Mouse (Mus musculus): Measurements from ENCODE around the gene Gm13288. TPM values are rescaled to one million over a fixed set of nuclear protein-coding genes. Genes with fewer than 3 reads are reported as not detected.
A peak's percentile ranks its signal among the peaks of the same experiment; 100 is the strongest.
"Not testable (repeated sequence)": the region's sequence is repeated elsewhere in the genome, so short reads cannot be mapped to it uniquely, and the experiment has no call there.

Gene Gm13288
- polyA plus RNA-seq, 1 experiment, result not detected

GRCm38 (mm10) chr4:88763384-88764018 lies 41.8 kb upstream of the Gm13288 start:
- not testable (repeated sequence) for H3K4me1 ChIP-seq (replicated peaks; ENCODE audit: control insufficient read depth, insufficient read depth, low read length); H3K27me3 ChIP-seq (ENCODE audit: control insufficient read depth, insufficient read depth, low read length); H3K36me3 ChIP-seq (ENCODE audit: control insufficient read depth, insufficient read depth, low read length); H3K27ac ChIP-seq (ENCODE audit: control insufficient read depth, insufficient read depth, low read length)
- TF ChIP-seq CTCF (IDR thresholded peaks at IDR 0.05; ENCODE audit: borderline replicate concordance, control insufficient read depth, extremely low read depth, insufficient read depth, low read length, poor library complexity), result peak; percentile 43; the same call in 1 of the 2 replicates
- peak; percentile 19 for DNase-seq
- H3K4me3 ChIP-seq (ENCODE audit: control insufficient read depth, insufficient read depth, low read length), result peak overlapping the region; percentile 85
- WGBS, result 1% methylated on average over 34 of the region's 42 CpGs

- WGBS, result no CpG with 5 or more reads among the region's 32 CpGs
- DNase-seq; H3K27me3 ChIP-seq (ENCODE audit: control insufficient read depth, insufficient read depth, low read length); H3K27ac ChIP-seq (ENCODE audit: control insufficient read depth, insufficient read depth, low read length); H3K4me1 ChIP-seq (replicated peaks; ENCODE audit: control insufficient read depth, insufficient read depth, low read length); H3K36me3 ChIP-seq (ENCODE audit: control insufficient read depth, insufficient read depth, low read length); H3K4me3 ChIP-seq (ENCODE audit: control insufficient read depth, insufficient read depth, low read length): not testable (repeated sequence)
These were observed 31.8 kb upstream of the Gm13288 start, which contains the start of gene Gm13290 for GRCm38 (mm10) chr4:88773534-88773933. Gene Gm13290 (plus strand): TSS chr4:88773834.

- not testable (repeated sequence) for H3K27ac ChIP-seq (ENCODE audit: control insufficient read depth, insufficient read depth, low read length); H3K36me3 ChIP-seq (ENCODE audit: control insufficient read depth, insufficient read depth, low read length); H3K4me1 ChIP-seq (replicated peaks; ENCODE audit: control insufficient read depth, insufficient read depth, low read length); DNase-seq; H3K27me3 ChIP-seq (ENCODE audit: control insufficient read depth, insufficient read depth, low read length); H3K4me3 ChIP-seq (ENCODE audit: control insufficient read depth, insufficient read depth, low read length)
- WGBS, result no CpG with 5 or more reads among the region's 29 CpGs
These were observed 28.7 kb upstream of the Gm13288 start, which contains the start of gene Gm13289 for GRCm38 (mm10) chr4:88776622-88777021. Gene Gm13289 (plus strand): TSS chr4:88776922.

GRCm38 (mm10) chr4:88779550-88779949 lies 25.8 kb upstream of the Gm13288 start, which contains the start of gene Gm13272:
Gene Gm13272 (plus strand): TSS chr4:88779850.
- H3K4me3 ChIP-seq (ENCODE audit: control insufficient read depth, insufficient read depth, low read length); H3K27me3 ChIP-seq (ENCODE audit: control insufficient read depth, insufficient read depth, low read length); H3K4me1 ChIP-seq (replicated peaks; ENCODE audit: control insufficient read depth, insufficient read depth, low read length); H3K27ac ChIP-seq (ENCODE audit: control insufficient read depth, insufficient read depth, low read length); DNase-seq; H3K36me3 ChIP-seq (ENCODE audit: control insufficient read depth, insufficient read depth, low read length): not testable (repeated sequence)
- WGBS, result no CpG with 5 or more reads among the region's 29 CpGs

GRCm38 (mm10) chr4:88780320-88780719 lies 25.0 kb upstream of the Gm13288 start:
- 71% methylated on average over 16 of the region's 18 CpGs for WGBS
- H3K4me3 ChIP-seq (ENCODE audit: control insufficient read depth, insufficient read depth, low read length); H3K27me3 ChIP-seq (ENCODE audit: control insufficient read depth, insufficient read depth, low read length); H3K27ac ChIP-seq (ENCODE audit: control insufficient read depth, insufficient read depth, low read length); DNase-seq; H3K4me1 ChIP-seq (replicated peaks; ENCODE audit: control insufficient read depth, insufficient read depth, low read length); H3K36me3 ChIP-seq (ENCODE audit: control insufficient read depth, insufficient read depth, low read length): not testable (repeated sequence)

GRCm38 (mm10) chr4:88781831-88782230 lies 23.5 kb upstream of the Gm13288 start, which contains the start of gene Ifnz:
Gene Ifnz (plus strand): TSS chr4:88782131.
- H3K4me1 ChIP-seq (replicated peaks; ENCODE audit: control insufficient read depth, insufficient read depth, low read length); H3K36me3 ChIP-seq (ENCODE audit: control insufficient read depth, insufficient read depth, low read length); H3K27me3 ChIP-seq (ENCODE audit: control insufficient read depth, insufficient read depth, low read length); DNase-seq; H3K27ac ChIP-seq (ENCODE audit: control insufficient read depth, insufficient read depth, low read length): not testable (repeated sequence)
- WGBS, result 6% methylated on average over 5 of the region's 7 CpGs
- peak within 1 kb of the TSS; percentile 54 for H3K4me3 ChIP-seq (ENCODE audit: control insufficient read depth, insufficient read depth, low read length)

GRCm38 (mm10) chr4:88782335-88782734 lies 23.0 kb upstream of the Gm13288 start:
- not testable (repeated sequence) for DNase-seq; H3K36me3 ChIP-seq (ENCODE audit: control insufficient read depth, insufficient read depth, low read length); H3K4me1 ChIP-seq (replicated peaks; ENCODE audit: control insufficient read depth, insufficient read depth, low read length); H3K27ac ChIP-seq (ENCODE audit: control insufficient read depth, insufficient read depth, low read length); H3K27me3 ChIP-seq (ENCODE audit: control insufficient read depth, insufficient read depth, low read length)
- H3K4me3 ChIP-seq (ENCODE audit: control insufficient read depth, insufficient read depth, low read length), result peak overlapping the region; percentile 54
- WGBS, result 0% methylated on average over 19 of the region's 31 CpGs

GRCm38 (mm10) chr4:88785409-88785808 lies 19.9 kb upstream of the Gm13288 start, which contains the start of gene Gm13276:
Gene Gm13276 (plus strand): TSS chr4:88785709.
- not testable (repeated sequence) for H3K4me3 ChIP-seq (ENCODE audit: control insufficient read depth, insufficient read depth, low read length); H3K36me3 ChIP-seq (ENCODE audit: control insufficient read depth, insufficient read depth, low read length); H3K4me1 ChIP-seq (replicated peaks; ENCODE audit: control insufficient read depth, insufficient read depth, low read length); DNase-seq; H3K27me3 ChIP-seq (ENCODE audit: control insufficient read depth, insufficient read depth, low read length); H3K27ac ChIP-seq (ENCODE audit: control insufficient read depth, insufficient read depth, low read length)
- no CpG with 5 or more reads among the region's 27 CpGs for WGBS

- not testable (repeated sequence) for H3K36me3 ChIP-seq (ENCODE audit: control insufficient read depth, insufficient read depth, low read length); H3K4me1 ChIP-seq (replicated peaks; ENCODE audit: control insufficient read depth, insufficient read depth, low read length); H3K27ac ChIP-seq (ENCODE audit: control insufficient read depth, insufficient read depth, low read length); H3K4me3 ChIP-seq (ENCODE audit: control insufficient read depth, insufficient read depth, low read length); H3K27me3 ChIP-seq (ENCODE audit: control insufficient read depth, insufficient read depth, low read length)
- DNase-seq, result peak; percentile 68
- no CpG with 5 or more reads among the region's 28 CpGs for WGBS
These were observed 16.9 kb upstream of the Gm13288 start, which contains the start of gene Gm13277 for GRCm38 (mm10) chr4:88788402-88788801. Gene Gm13277 (plus strand): TSS chr4:88788632.

- not testable (repeated sequence) for H3K27me3 ChIP-seq (ENCODE audit: control insufficient read depth, insufficient read depth, low read length); H3K27ac ChIP-seq (ENCODE audit: control insufficient read depth, insufficient read depth, low read length); DNase-seq; H3K4me3 ChIP-seq (ENCODE audit: control insufficient read depth, insufficient read depth, low read length); H3K36me3 ChIP-seq (ENCODE audit: control insufficient read depth, insufficient read depth, low read length); H3K4me1 ChIP-seq (replicated peaks; ENCODE audit: control insufficient read depth, insufficient read depth, low read length)
- WGBS, result no CpG with 5 or more reads among the region's 28 CpGs
These were observed 14.1 kb upstream of the Gm13288 start, which contains the start of gene Gm13278 for GRCm38 (mm10) chr4:88791250-88791649. Gene Gm13278 (plus strand): TSS chr4:88791550.

Measured in thymus, adult 2 months (tissue).